Mouse (Mus musculus) megakaryocyte, embryonic 14.5 days (primary cell): ENCODE results near the gene Tnp1.

Experiments
- FLI1 ChIP-seq: IDR thresholded peaks from 2 replicates; pipeline ENCODE4 v1.6.1; 2012; ENCODE audit warnings: low read length, inconsistent platforms, mixed read lengths
- GATA1 ChIP-seq: IDR thresholded peaks from 3 replicates; pipeline ENCODE4 v1.6.1; 2012; ENCODE audit warnings: mixed read lengths, low read length, inconsistent platforms, borderline replicate concordance

DNA sequence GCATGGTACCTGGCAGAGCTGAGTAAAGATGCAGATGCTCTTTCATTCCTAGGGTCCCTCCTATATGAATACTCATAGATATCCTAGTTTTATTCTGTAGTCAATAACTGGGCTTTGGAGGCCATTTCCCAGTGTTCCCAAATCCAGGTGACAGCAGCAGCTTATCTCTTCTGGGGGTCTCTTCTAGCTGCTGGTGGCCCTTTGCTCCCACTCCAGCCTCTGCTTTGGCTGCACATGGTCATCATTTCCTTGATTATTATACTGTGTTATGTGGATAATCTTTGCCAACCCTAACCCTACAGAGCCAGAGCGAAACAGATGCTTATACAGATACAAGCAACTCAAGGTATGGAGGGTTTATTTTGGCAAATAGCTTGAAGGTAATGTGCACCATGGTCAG is 8.9 kb downstream of the Tnp1 start:
- TF ChIP-seq GATA1 (no peak), FLI1 (no peak)
